Mouse (Mus musculus): ENCODE measurements at regions not wholly inside any gene's neighbourhood (a gene's known extent, or its start where the extent isn't known, plus 50 kb on each side); places are given as distances from the start of the nearest gene placed in this dataset.

GRCm38 (mm10) chr3:147133408-147133807, 281.2 kb downstream of the Ttll7 start:
- WGBS: 85% methylated on average over 13 of the region's 13 CpGs
- no peak overlapping the region for H3K4me2 ChIP-seq (replicated peaks; ENCODE audit: low read depth, low read length)
- DNase-seq (ENCODE audit: low spot score) (no peak), ATAC-seq (ENCODE audit: low FRiP score) (no peak)
- no peaks in the 10 kb centered on the region for H3K36me3 ChIP-seq (ENCODE audit: control insufficient read depth, insufficient read depth, low read length)
- H3K4me1 ChIP-seq (replicated peaks; ENCODE audit: control insufficient read depth, insufficient read depth, low read length): no peaks in the 10 kb centered on the region
- H3K9ac ChIP-seq (ENCODE audit: low read depth, low read length): no peak overlapping the region
- no peak overlapping the region for H3K27ac ChIP-seq (ENCODE audit: low read depth, low read length)
- H3K27me3 ChIP-seq (ENCODE audit: control insufficient read depth, insufficient read depth, low read length): no peaks in the 10 kb centered on the region
- no peak overlapping the region for H3K4me3 ChIP-seq (ENCODE audit: low read depth, low read length)
- H3K9me3 ChIP-seq (ENCODE audit: control insufficient read depth, low read length): no peaks in the 10 kb centered on the region

- no peak overlapping the region for H3K9ac ChIP-seq (ENCODE audit: low read depth, low read length)
- no peaks in the 10 kb centered on the region for H3K27me3 ChIP-seq (ENCODE audit: control insufficient read depth, insufficient read depth, low read length)
- no peak overlapping the region for H3K4me3 ChIP-seq (ENCODE audit: low read depth, low read length)
- WGBS: 63% methylated on average over 3 of the region's 3 CpGs
- DNase-seq (ENCODE audit: low spot score) (no peak), ATAC-seq (ENCODE audit: low FRiP score) (no peak)
- H3K4me1 ChIP-seq (replicated peaks; ENCODE audit: control insufficient read depth, insufficient read depth, low read length): no peaks in the 10 kb centered on the region
- H3K36me3 ChIP-seq (ENCODE audit: control insufficient read depth, insufficient read depth, low read length): no peaks in the 10 kb centered on the region
- no peak overlapping the region for H3K27ac ChIP-seq (ENCODE audit: low read depth, low read length)
- H3K9me3 ChIP-seq (ENCODE audit: control insufficient read depth, low read length): no peaks in the 10 kb centered on the region
- H3K4me2 ChIP-seq (replicated peaks; ENCODE audit: low read depth, low read length): no peak overlapping the region
Observed at GRCm38 (mm10) chr3:147140414-147140813, 288.2 kb downstream of the Ttll7 start.

DNA sequence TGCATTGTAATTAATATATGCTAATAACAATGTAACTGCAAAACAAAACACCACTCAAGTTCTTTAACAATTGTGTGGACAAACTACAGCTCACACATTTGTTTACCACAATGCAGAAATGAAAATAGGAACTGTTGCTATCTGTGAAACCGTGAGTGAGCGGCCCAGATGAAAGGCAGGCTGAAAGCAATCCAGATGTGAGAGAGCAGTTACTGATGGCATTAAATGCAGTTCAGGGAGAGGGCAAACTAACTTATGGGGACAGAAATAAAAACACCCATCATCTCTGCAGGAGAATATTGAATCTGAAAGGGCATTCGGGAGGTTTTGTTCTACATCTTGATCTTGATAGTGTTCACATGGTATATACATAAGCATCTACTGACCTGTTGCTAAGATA, 301.3 kb downstream of the Ttll7 start:
- H3K9me3 ChIP-seq (ENCODE audit: control insufficient read depth, low read length): no peaks in the 10 kb centered on the region
- H3K4me1 ChIP-seq (replicated peaks; ENCODE audit: control insufficient read depth, insufficient read depth, low read length): no peaks in the 10 kb centered on the region
- DNase-seq (ENCODE audit: low spot score) (no peak), ATAC-seq (ENCODE audit: low FRiP score) (no peak)
- H3K27me3 ChIP-seq (ENCODE audit: control insufficient read depth, insufficient read depth, low read length): no peaks in the 10 kb centered on the region
- whole genome bisulfite sequencing: 75% methylated on average over 3 of the region's 3 CpGs
- H3K27ac ChIP-seq (ENCODE audit: low read depth, low read length): no peak overlapping the region
- H3K4me2 ChIP-seq (replicated peaks; ENCODE audit: low read depth, low read length): no peak overlapping the region
- no peak overlapping the region for H3K9ac ChIP-seq (ENCODE audit: low read depth, low read length)
- H3K36me3 ChIP-seq (ENCODE audit: control insufficient read depth, insufficient read depth, low read length): no peaks in the 10 kb centered on the region
- no peak overlapping the region for H3K4me3 ChIP-seq (ENCODE audit: low read depth, low read length)

GRCm38 (mm10) chr3:147153998-147154397, 301.8 kb downstream of the Ttll7 start:
- Histone ChIP-seq H3K4me2 (replicated peaks; ENCODE audit: low read depth, low read length) (no peak overlapping the region), H3K4me1 (replicated peaks; ENCODE audit: control insufficient read depth, insufficient read depth, low read length) (no peaks in the 10 kb centered on the region), H3K9ac (ENCODE audit: low read depth, low read length) (no peak overlapping the region), H3K4me3 (ENCODE audit: low read depth, low read length) (no peak overlapping the region), H3K27ac (ENCODE audit: low read depth, low read length) (no peak overlapping the region), H3K27me3 (ENCODE audit: control insufficient read depth, insufficient read depth, low read length) (no peaks in the 10 kb centered on the region), H3K9me3 (ENCODE audit: control insufficient read depth, low read length) (no peaks in the 10 kb centered on the region), H3K36me3 (ENCODE audit: control insufficient read depth, insufficient read depth, low read length) (no peaks in the 10 kb centered on the region)
- ATAC-seq (ENCODE audit: low FRiP score): no peak
- WGBS: 84% methylated on average over 2 of the region's 2 CpGs
- DNase-seq (ENCODE audit: low spot score): no peak

DNA sequence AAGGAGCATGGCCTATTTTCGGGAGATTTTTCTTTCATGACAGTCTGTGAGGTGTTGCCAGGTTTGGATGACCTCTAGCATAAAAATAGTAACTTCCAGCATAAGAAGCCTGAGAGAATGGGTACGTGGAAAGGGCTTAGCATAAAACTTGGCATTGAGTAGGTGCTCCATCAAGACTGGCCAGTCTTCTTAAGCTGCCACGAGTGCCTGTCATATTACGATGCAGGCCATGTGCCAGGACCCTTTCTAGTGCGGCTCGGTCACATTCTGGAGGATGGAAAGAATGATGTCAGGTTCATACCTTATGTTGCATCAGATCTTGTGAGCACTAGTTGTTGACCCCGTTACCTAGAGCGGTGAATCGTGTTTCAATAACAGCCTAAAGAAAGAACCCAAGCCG, 311.0 kb downstream of the Ttll7 start:
- H3K36me3 ChIP-seq (ENCODE audit: control insufficient read depth, insufficient read depth, low read length): no peaks in the 10 kb centered on the region
- no peaks in the 10 kb centered on the region for H3K4me1 ChIP-seq (replicated peaks; ENCODE audit: control insufficient read depth, insufficient read depth, low read length)
- 92% methylated on average over 10 of the region's 10 CpGs for WGBS
- DNase-seq (ENCODE audit: low spot score) (no peak), ATAC-seq (ENCODE audit: low FRiP score) (no peak)
- H3K9ac ChIP-seq (ENCODE audit: low read depth, low read length): no peak overlapping the region
- no peaks in the 10 kb centered on the region for H3K27me3 ChIP-seq (ENCODE audit: control insufficient read depth, insufficient read depth, low read length)
- H3K27ac ChIP-seq (ENCODE audit: low read depth, low read length): no peak overlapping the region
- no peak overlapping the region for H3K4me2 ChIP-seq (replicated peaks; ENCODE audit: low read depth, low read length)
- no peak overlapping the region for H3K4me3 ChIP-seq (ENCODE audit: low read depth, low read length)
- H3K9me3 ChIP-seq (ENCODE audit: control insufficient read depth, low read length): no peaks in the 10 kb centered on the region

DNA sequence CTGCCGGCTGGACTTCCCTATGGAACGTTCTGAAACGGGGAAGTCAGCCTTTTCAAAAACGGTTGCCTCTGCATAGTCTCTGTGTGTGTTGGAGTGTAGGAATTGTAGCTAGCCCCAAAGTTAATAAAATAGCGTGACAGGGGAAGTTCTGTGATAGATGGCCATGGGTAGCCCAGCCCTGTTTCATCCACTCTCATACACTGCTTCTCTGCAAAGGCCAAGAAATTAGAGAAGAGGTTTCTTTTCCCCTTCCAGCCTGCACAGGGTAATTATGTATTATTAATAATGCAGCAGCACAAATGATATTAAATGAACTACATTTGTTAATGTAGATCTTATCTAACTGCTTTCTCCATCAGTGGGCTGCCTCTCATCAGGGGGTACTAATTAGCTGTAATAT, 311.4 kb downstream of the Ttll7 start:
- ATAC-seq (ENCODE audit: low FRiP score): no peak

DNA sequence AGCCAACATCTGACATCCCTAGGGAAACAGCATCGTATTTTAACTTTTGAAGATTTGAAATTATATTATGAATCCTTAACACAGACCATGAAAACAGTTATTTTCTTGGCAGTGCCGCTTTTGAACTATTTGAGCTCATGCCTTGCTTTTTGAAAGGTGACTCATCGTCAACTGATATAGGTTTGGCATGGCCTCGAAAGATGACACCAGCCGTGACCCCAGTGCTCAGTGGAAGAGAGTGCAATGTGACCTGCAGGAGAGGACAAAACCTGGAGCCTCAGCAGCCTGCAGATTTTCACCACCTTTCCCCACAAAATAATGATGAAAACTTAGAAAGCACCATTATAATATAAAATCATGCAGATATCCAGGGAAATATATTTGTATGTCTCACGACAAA, 312.8 kb downstream of the Ttll7 start:
- H3K4me1 ChIP-seq (replicated peaks; ENCODE audit: control insufficient read depth, insufficient read depth, low read length): no peaks in the 10 kb centered on the region
- no peak for ATAC-seq (ENCODE audit: low FRiP score)
- H3K27ac ChIP-seq (ENCODE audit: low read depth, low read length): no peak overlapping the region
- no peak overlapping the region for H3K9ac ChIP-seq (ENCODE audit: low read depth, low read length)
- 80% methylated on average over 6 of the region's 6 CpGs for WGBS
- no peaks in the 10 kb centered on the region for H3K36me3 ChIP-seq (ENCODE audit: control insufficient read depth, insufficient read depth, low read length)
- H3K27me3 ChIP-seq (ENCODE audit: control insufficient read depth, insufficient read depth, low read length): no peaks in the 10 kb centered on the region
- no peak overlapping the region for H3K4me2 ChIP-seq (replicated peaks; ENCODE audit: low read depth, low read length)
- no peaks in the 10 kb centered on the region for H3K9me3 ChIP-seq (ENCODE audit: control insufficient read depth, low read length)
- H3K4me3 ChIP-seq (ENCODE audit: low read depth, low read length): no peak overlapping the region
- DNase-seq (ENCODE audit: low spot score): no peak

More for the DNA sequence above, 311.4 kb downstream of the Ttll7 start:
- Histone ChIP-seq H3K4me1 (replicated peaks; ENCODE audit: control insufficient read depth, insufficient read depth, low read length) (no peaks in the 10 kb centered on the region), H3K4me2 (replicated peaks; ENCODE audit: low read depth, low read length) (no peak overlapping the region), H3K4me3 (ENCODE audit: low read depth, low read length) (no peak overlapping the region), H3K27me3 (ENCODE audit: control insufficient read depth, insufficient read depth, low read length) (no peaks in the 10 kb centered on the region), H3K9ac (ENCODE audit: low read depth, low read length) (no peak overlapping the region), H3K27ac (ENCODE audit: low read depth, low read length) (no peak overlapping the region), H3K9me3 (ENCODE audit: control insufficient read depth, low read length) (no peaks in the 10 kb centered on the region), H3K36me3 (ENCODE audit: control insufficient read depth, insufficient read depth, low read length) (no peaks in the 10 kb centered on the region)
- WGBS: 83% methylated on average over 5 of the region's 5 CpGs
- no peak for DNase-seq (ENCODE audit: low spot score)

GRCm38 (mm10) chr3:147166555-147166954, 314.4 kb downstream of the Ttll7 start:
- Histone ChIP-seq H3K9me3 (ENCODE audit: control insufficient read depth, low read length) (no peaks in the 10 kb centered on the region), H3K4me2 (replicated peaks; ENCODE audit: low read depth, low read length) (no peak overlapping the region), H3K4me1 (replicated peaks; ENCODE audit: control insufficient read depth, insufficient read depth, low read length) (no peaks in the 10 kb centered on the region), H3K36me3 (ENCODE audit: control insufficient read depth, insufficient read depth, low read length) (no peaks in the 10 kb centered on the region), H3K4me3 (ENCODE audit: low read depth, low read length) (no peak overlapping the region), H3K9ac (ENCODE audit: low read depth, low read length) (no peak overlapping the region), H3K27me3 (ENCODE audit: control insufficient read depth, insufficient read depth, low read length) (no peaks in the 10 kb centered on the region), H3K27ac (ENCODE audit: low read depth, low read length) (no peak overlapping the region)
- no peak for DNase-seq (ENCODE audit: low spot score)
- WGBS: 64% methylated on average over 5 of the region's 5 CpGs
- ATAC-seq (ENCODE audit: low FRiP score): no peak

- H3K4me2 ChIP-seq (replicated peaks; ENCODE audit: low read depth, low read length): no peak overlapping the region
- 86% methylated on average over 2 of the region's 2 CpGs for WGBS
Observed at GRCm38 (mm10) chr3:147169215-147169614, 317.0 kb downstream of the Ttll7 start.

More at GRCm38 (mm10) chr3:147169215-147169614, 317.0 kb downstream of the Ttll7 start:
- no peaks in the 10 kb centered on the region for H3K9me3 ChIP-seq (ENCODE audit: control insufficient read depth, low read length)
- no peak overlapping the region for H3K27ac ChIP-seq (ENCODE audit: low read depth, low read length)
- ATAC-seq (ENCODE audit: low FRiP score) (no peak), DNase-seq (ENCODE audit: low spot score) (no peak)
- H3K36me3 ChIP-seq (ENCODE audit: control insufficient read depth, insufficient read depth, low read length): no peaks in the 10 kb centered on the region
- H3K27me3 ChIP-seq (ENCODE audit: control insufficient read depth, insufficient read depth, low read length): no peaks in the 10 kb centered on the region
- H3K9ac ChIP-seq (ENCODE audit: low read depth, low read length): no peak overlapping the region
- no peaks in the 10 kb centered on the region for H3K4me1 ChIP-seq (replicated peaks; ENCODE audit: control insufficient read depth, insufficient read depth, low read length)
- H3K4me3 ChIP-seq (ENCODE audit: low read depth, low read length): no peak overlapping the region
